Mouse (Mus musculus): Measurements from ENCODE around the gene Sirt2. TPM values are rescaled to one million over a fixed set of nuclear protein-coding genes. Genes with fewer than 3 reads are reported as not detected.

Sirt2 gene
- polyA plus RNA-seq (2012; rRNA removed), result 26.2 and 47.6 TPM in 2 replicates

- Histone ChIP-seq H3K4me3 (ENCODE audit: low read depth, low read length) (peak within 1 kb of the TSS; percentile 92), H3K4me1 (ENCODE audit: control insufficient read depth, insufficient read depth, insufficient read length, low read length) (peaks cover 19% of the 10 kb centered on the region), H3K36me3 (ENCODE audit: control insufficient read depth, insufficient read depth, low read length) (peaks cover 14% of the 10 kb centered on the region), H3K27me3 (ENCODE audit: control insufficient read depth, insufficient read depth, low read length) (no peaks in the 10 kb centered on the region), H3K27ac (ENCODE audit: insufficient read depth, low read depth, low read length) (peak within 1 kb of the TSS; percentile 18; the same call in 1 of the 2 replicates)
- under 1% methylated on average over 45 of the region's 45 CpGs for WGBS
- TF ChIP-seq CTCF (IDR thresholded peaks at IDR 0.05; ENCODE audit: extremely low read depth, insufficient read length, insufficient replicate concordance, low read depth, low read length) (no peak), POLR2A (IDR thresholded peaks at IDR 0.05; ENCODE audit: low read depth, low read length) (peak; percentile 67)
Observed at GRCm38 (mm10) chr7:28766173-28766879, at the start of gene Sirt2. Sirt2 (plus strand) TSS chr7:28766735.

DNA sequence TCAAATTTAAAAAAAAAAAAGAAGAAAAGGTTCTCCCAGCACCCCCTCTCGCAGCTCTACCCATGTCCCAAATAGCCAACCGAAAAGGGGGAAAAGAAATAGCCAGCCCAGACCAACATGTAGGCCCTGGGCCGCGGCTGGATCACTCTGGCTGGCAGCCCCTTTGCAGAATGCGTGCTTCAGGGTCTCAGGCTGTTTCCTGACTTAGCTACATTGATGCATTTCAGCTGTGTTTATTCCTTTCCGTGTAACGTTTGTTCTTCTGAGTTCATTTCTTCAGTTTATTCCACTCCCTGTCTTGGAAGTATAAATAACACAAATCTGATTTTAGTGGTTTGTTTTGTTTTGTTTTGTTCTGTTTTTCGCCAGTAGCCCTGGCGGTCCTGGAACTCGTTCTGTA, 48.8 kb upstream of the Sirt2 start:
- H3K27me3 ChIP-seq (ENCODE audit: control insufficient read depth, insufficient read depth, low read length), result peaks cover 11% of the 10 kb centered on the region
- 84% methylated on average over 10 of the region's 10 CpGs for WGBS
- H3K36me3 ChIP-seq (ENCODE audit: control insufficient read depth, insufficient read depth, low read length), result no peaks in the 10 kb centered on the region
- H3K4me3 ChIP-seq (ENCODE audit: low read depth, low read length), result no peak overlapping the region
- no peak overlapping the region for H3K27ac ChIP-seq (ENCODE audit: insufficient read depth, low read depth, low read length)
- H3K4me1 ChIP-seq (ENCODE audit: control insufficient read depth, insufficient read depth, insufficient read length, low read length), result peaks cover 3% of the 10 kb centered on the region; the same call in 1 of the 2 replicates
- no peak for TF ChIP-seq CTCF (IDR thresholded peaks at IDR 0.05; ENCODE audit: extremely low read depth, insufficient read length, insufficient replicate concordance, low read depth, low read length)

DNA sequence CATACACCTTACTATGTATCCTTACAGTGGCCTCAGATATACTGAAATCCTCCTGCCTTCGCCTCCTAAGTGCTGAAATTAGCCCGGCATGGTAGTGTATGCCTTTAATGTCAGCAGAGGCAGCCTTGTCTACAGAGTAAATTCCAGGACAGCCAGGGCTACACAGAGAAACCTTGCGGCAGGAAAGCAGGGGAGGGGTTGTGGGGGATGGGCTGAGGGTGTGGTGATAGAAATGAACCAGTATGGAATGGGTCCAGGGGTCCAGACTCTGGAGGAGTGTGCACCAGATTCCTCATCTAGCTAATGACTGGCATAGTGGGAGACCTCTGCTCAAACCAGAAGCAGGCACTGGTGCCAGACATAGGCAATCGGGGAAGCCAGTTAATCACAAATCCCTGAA, 47.4 kb upstream of the Sirt2 start:
- Histone ChIP-seq H3K36me3 (ENCODE audit: control insufficient read depth, insufficient read depth, low read length) (no peaks in the 10 kb centered on the region), H3K4me1 (ENCODE audit: control insufficient read depth, insufficient read depth, insufficient read length, low read length) (peaks cover 3% of the 10 kb centered on the region; the same call in 1 of the 2 replicates), H3K27ac (ENCODE audit: insufficient read depth, low read depth, low read length) (no peak overlapping the region), H3K27me3 (ENCODE audit: control insufficient read depth, insufficient read depth, low read length) (peaks cover 11% of the 10 kb centered on the region), H3K4me3 (ENCODE audit: low read depth, low read length) (no peak overlapping the region)
- no peak for TF ChIP-seq POLR2A (IDR thresholded peaks at IDR 0.05; ENCODE audit: low read depth, low read length)
- TF ChIP-seq CTCF (IDR thresholded peaks at IDR 0.05; ENCODE audit: extremely low read depth, insufficient read length, insufficient replicate concordance, low read depth, low read length), result no peak
- 51% methylated on average over 4 of the region's 4 CpGs for WGBS

GRCm38 (mm10) chr7:28719650-28720049, 46.9 kb upstream of the Sirt2 start:
- 63% methylated on average over 2 of the region's 2 CpGs for WGBS
- no peak for TF ChIP-seq POLR2A (IDR thresholded peaks at IDR 0.05; ENCODE audit: low read depth, low read length)
- Histone ChIP-seq H3K36me3 (ENCODE audit: control insufficient read depth, insufficient read depth, low read length) (no peaks in the 10 kb centered on the region), H3K27ac (ENCODE audit: insufficient read depth, low read depth, low read length) (no peak overlapping the region), H3K4me1 (ENCODE audit: control insufficient read depth, insufficient read depth, insufficient read length, low read length) (peaks cover 3% of the 10 kb centered on the region; the same call in 1 of the 2 replicates), H3K27me3 (ENCODE audit: control insufficient read depth, insufficient read depth, low read length) (peaks cover 11% of the 10 kb centered on the region), H3K4me3 (ENCODE audit: low read depth, low read length) (no peak overlapping the region)

- 88% methylated on average over 3 of the region's 3 CpGs for WGBS
- H3K4me1 ChIP-seq (ENCODE audit: control insufficient read depth, insufficient read depth, insufficient read length, low read length), result peaks cover 3% of the 10 kb centered on the region; the same call in 1 of the 2 replicates
- H3K36me3 ChIP-seq (ENCODE audit: control insufficient read depth, insufficient read depth, low read length), result no peaks in the 10 kb centered on the region
- TF ChIP-seq CTCF (IDR thresholded peaks at IDR 0.05; ENCODE audit: extremely low read depth, insufficient read length, insufficient replicate concordance, low read depth, low read length) (no peak), POLR2A (IDR thresholded peaks at IDR 0.05; ENCODE audit: low read depth, low read length) (no peak)
- H3K27me3 ChIP-seq (ENCODE audit: control insufficient read depth, insufficient read depth, low read length), result peaks cover 9% of the 10 kb centered on the region
- H3K4me3 ChIP-seq (ENCODE audit: low read depth, low read length), result no peak overlapping the region
- H3K27ac ChIP-seq (ENCODE audit: insufficient read depth, low read depth, low read length), result no peak overlapping the region
Observed at GRCm38 (mm10) chr7:28720753-28721537, 45.6 kb upstream of the Sirt2 start.

DNA sequence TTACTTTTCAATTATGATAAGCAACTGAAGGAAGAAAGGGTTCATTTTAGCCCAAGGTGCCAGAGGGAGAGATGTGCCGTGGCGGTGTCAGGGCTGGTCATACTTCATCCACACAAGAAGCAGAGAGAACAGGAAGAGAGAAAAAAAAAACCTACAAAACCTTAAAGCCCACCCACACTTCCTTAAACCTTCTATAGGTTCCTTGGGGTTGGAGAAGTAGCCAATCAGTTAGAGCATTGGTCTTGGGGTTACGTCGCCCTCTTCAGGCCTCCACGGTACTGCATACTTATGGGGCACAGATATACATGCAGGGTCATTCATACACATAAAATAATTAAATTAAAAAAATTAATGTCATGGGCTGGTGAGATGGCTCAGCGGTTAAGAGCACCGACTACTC, 44.5 kb upstream of the Sirt2 start:
- Histone ChIP-seq H3K27me3 (ENCODE audit: control insufficient read depth, insufficient read depth, low read length) (peaks cover under 1% of the 10 kb centered on the region; the same call in 1 of the 2 replicates), H3K4me1 (ENCODE audit: control insufficient read depth, insufficient read depth, insufficient read length, low read length) (no peaks in the 10 kb centered on the region), H3K36me3 (ENCODE audit: control insufficient read depth, insufficient read depth, low read length) (no peaks in the 10 kb centered on the region), H3K27ac (ENCODE audit: insufficient read depth, low read depth, low read length) (no peak overlapping the region), H3K4me3 (ENCODE audit: low read depth, low read length) (no peak overlapping the region)
- TF ChIP-seq CTCF (IDR thresholded peaks at IDR 0.05; ENCODE audit: extremely low read depth, insufficient read length, insufficient replicate concordance, low read depth, low read length), result no peak
- no peak for TF ChIP-seq POLR2A (IDR thresholded peaks at IDR 0.05; ENCODE audit: low read depth, low read length)
- WGBS, result 94% methylated on average over 7 of the region's 7 CpGs

DNA sequence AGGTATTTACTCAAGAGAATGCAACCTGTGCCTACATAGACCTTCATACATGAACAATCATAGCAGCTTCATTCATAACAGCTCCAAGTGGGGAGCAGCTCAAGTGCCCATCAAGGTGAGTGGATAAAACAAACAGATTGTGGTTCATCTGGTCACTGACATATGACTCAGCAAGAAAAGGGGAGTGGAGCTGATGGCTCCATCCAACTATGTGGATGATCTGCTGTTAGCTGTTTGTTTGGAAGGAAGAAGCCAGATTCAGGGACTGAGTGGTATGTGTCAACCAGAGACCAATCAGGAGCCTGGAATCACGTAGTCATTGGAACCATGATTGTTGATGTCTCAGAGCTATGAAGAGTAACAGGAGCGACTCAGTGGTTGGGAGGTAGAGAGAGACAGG, 41.9 kb upstream of the Sirt2 start:
- 92% methylated on average over 2 of the region's 2 CpGs for WGBS
- no peaks in the 10 kb centered on the region for H3K36me3 ChIP-seq (ENCODE audit: control insufficient read depth, insufficient read depth, low read length)
- H3K27me3 ChIP-seq (ENCODE audit: control insufficient read depth, insufficient read depth, low read length), result no peaks in the 10 kb centered on the region
- H3K4me1 ChIP-seq (ENCODE audit: control insufficient read depth, insufficient read depth, insufficient read length, low read length), result no peaks in the 10 kb centered on the region
- H3K27ac ChIP-seq (ENCODE audit: insufficient read depth, low read depth, low read length), result no peak overlapping the region
- no peak overlapping the region for H3K4me3 ChIP-seq (ENCODE audit: low read depth, low read length)
- TF ChIP-seq CTCF (IDR thresholded peaks at IDR 0.05; ENCODE audit: extremely low read depth, insufficient read length, insufficient replicate concordance, low read depth, low read length) (no peak), POLR2A (IDR thresholded peaks at IDR 0.05; ENCODE audit: low read depth, low read length) (no peak)
